Mouse (Mus musculus) gastrocnemius, adult 18-20 months (tissue): ENCODE results near the gene Lbr. TPM values are rescaled to one million over a fixed set of nuclear protein-coding genes. Genes with fewer than 3 reads are reported as not detected.

ENCODE experiments used
- DNase-seq: peaks from one replicate; pipeline ENCODE4 v3.0.0; 2021; ENCODE audit warnings: low spot score
- total RNA-seq, 2 experiments: library from RNA; stranded (reverse); gene quantifications; 2 replicates each; pipeline ENCODE4 v1.2.3; 2021

Lbr gene
- total RNA-seq, 2 experiments from 2014 or later = 20.7 to 24.4 TPM

GRCm38 (mm10) chr1:181853081-181853736, 10.4 kb upstream of the Lbr start:
- no peak for DNase-seq

DNA sequence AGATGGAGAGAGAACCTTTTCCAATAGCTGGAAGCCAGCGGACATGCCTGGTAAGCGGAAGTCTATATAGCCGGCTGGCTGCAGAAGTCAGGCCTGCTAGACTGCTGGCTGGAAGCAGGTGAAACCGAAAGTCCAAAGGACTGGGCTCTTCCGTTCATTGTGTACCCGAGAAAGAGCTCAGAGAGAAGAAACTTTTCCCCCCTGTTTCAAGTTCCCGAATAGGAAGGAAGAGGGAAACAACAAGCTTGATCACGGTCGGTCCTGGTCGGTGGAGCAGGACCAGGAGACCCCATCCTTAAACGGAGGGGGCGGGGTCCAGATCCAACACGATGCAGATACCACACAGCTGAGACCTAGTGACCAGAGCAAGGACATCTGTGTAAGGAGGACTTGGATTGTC, 9.6 kb upstream of the Lbr start:
- no peak for DNase-seq

DNA sequence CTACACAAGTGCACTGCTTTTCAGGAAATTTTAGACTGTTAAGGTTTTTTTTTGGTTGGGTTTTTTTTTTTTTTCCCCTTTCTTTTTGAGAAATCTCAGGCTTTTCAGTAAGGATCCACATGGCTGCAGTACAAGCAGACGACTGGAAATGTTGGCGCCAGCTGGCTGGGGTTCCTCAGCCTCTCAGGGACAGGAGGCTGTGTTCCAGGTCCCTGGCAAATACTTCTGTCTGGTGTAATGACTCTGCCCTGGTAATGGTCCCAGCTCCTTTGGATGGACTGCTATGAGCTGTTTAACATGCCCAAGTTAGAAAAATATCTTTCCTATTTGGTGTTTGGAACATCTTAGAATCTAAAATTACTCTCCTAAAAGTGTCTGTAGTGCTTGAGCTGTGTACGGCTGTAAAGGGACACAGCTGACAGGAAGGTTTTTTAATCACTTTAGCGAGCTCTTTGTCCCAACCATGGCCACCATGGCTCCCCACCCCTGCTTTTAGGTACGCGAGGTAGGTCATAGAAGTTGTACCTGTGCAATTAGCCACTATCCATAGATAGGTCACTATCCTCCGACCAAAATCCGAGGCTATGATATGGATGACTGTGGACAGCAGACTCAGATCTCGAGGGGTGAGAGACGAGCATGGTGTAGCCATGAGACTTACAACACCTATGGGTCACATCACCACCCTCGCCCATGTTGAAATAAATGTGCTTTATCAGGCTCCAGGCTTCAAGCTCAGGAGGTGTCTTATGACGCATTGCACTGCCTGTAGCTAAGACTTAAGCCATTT, 8.9 kb upstream of the Lbr start:
- DNase-seq = peak; percentile 82

- peak; percentile 45 for DNase-seq
Observed at GRCm38 (mm10) chr1:181850441-181850840, 7.6 kb upstream of the Lbr start.

DNA sequence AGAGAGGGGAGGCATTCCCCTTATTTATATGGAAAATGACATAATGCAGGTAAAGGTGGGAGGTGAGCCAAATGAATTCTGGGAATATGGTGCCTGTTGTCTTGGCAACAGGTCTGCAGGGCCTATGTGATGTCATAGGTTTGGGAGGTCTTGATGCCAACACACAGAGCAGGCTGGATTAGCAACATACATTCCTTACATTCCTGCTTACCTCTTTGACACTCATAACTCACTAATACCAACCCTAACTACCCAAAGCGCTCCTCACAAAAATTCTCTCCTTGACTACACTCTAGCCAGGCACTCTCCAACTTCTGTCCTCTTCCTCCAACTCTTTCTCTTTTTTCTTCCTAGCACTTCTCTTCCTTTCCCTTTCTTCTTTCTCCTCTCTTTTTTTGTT, 5.4 kb upstream of the Lbr start:
- no peak for DNase-seq

DNA sequence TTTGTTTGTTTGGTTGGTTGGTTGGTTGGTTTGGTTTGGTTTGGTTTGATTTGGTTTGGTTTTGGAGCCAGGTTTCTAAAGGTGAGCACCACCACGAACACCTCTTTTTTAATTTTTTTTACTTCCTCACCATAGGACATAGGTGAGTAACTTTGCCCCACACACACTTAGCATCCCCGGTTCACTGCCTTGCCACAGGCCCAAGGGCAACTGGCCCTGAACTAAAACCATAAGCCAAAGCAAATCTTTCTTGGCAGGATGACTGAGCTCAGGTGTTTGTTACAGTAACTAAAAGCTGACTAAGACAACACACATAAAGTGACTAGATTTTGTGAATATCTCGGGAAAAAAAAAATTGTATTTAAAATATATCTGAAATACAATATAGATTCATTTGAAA, 4.5 kb upstream of the Lbr start:
- DNase-seq = no peak

- DNase-seq = no peak
Observed at GRCm38 (mm10) chr1:181845767-181846166, 2.9 kb upstream of the Lbr start.

- no peak for DNase-seq
Observed at GRCm38 (mm10) chr1:181844874-181845547, 2.2 kb upstream of the Lbr start.

DNA sequence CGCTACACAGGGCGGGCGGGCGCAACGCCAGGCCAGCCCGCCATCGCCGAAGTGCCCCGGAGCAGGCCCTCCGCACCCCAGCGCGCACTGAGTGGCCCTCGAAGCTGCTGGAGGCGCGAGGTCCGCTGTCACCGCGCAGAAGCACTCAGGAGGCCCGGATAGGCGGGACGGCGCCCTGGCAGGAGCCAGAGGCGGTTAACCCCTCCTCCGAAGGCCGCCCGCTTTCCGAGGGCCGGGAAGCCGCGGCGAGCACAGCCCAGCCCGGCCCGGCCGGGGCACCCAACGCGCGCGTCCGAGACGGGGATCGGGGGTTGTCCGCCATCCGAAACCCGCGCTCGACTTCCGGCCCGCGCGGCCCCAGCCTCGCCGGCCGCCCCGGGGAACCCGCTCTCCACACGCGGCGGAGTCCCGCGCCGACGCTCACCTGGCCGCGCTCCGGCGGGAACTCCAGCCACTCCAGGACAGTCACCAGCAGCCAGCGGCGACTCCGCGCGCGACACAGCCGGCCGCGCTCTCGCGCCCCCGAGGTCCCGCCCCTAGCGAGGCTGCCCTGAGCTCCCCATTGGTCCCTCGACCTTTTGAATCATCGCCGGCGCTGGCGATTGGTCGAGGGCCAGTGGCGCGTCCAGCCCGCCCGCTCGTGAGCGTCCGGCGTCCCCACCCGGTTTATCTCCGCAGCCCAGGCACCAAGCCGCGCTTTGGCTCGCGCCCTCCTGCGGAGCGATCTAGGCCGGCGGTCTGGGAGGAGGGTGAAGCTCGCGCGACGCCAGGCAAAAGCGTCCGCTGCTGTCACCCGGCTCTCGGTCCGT, 778 bp downstream of the Lbr start:
- DNase-seq = peak; percentile 96

GRCm38 (mm10) chr1:181841396-181841795, 1.4 kb downstream of the Lbr start:
- DNase-seq = no peak

DNA sequence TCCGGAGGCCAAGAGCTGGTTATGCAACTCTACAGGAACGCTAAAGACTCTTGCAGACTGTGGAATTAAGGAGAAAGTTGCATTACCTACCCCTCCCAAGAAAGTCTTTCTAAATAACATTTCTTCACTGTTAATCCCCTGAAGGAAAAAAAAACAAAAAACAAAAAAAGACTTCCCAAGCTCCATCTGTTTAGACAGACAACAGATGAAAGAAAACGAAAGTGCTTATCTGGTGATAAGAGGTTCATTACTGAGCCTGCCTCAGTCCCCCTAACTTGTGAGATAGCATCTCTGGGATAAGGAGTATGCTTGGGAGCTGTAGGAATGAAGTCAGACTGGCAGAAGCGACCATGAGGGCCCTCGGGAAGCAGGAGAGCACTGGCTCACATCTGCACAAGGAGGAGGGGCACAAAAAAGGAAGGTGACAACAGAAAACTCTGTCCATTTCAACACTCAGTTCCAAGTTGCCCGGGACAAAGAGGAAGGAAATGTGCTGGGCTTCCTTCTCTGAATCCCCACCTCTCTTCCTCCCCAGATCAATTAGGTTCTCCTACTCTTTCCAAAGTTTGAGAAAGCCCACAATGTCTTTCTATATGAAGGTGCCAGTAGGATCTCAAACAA, 3.0 kb downstream of the Lbr start:
- no peak for DNase-seq

GRCm38 (mm10) chr1:181838111-181838510, 4.7 kb downstream of the Lbr start:
- DNase-seq = no peak

- DNase-seq = no peak
Observed at GRCm38 (mm10) chr1:181833143-181833542, 9.7 kb downstream of the Lbr start.

GRCm38 (mm10) chr1:181832720-181833119, 10.1 kb downstream of the Lbr start:
- DNase-seq = no peak

DNA sequence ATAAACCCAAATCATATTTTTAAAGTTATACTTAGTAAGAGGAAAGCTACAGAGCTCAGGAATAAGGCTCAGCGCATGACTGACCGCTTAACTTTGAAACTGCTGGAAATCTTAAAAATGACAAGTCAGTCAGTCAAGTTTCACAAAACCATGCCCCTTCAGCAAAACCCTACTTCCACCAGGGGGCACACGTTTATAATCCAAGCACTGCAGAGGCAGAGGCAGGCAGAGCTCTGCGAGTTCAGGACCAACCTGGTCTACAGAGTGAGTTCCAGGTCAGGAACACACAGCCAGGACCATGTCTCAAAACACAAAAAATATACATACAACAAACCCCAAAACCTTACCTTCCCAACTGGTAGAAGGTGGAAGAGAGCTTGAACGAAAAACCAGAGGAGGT, 14.5 kb downstream of the Lbr start:
- DNase-seq = no peak

- peak; percentile 58 for DNase-seq
Observed at GRCm38 (mm10) chr1:181826716-181827115, 16.1 kb downstream of the Lbr start.

GRCm38 (mm10) chr1:181811481-181812223, 31.2 kb downstream of the Lbr start:
- no peak for DNase-seq

DNA sequence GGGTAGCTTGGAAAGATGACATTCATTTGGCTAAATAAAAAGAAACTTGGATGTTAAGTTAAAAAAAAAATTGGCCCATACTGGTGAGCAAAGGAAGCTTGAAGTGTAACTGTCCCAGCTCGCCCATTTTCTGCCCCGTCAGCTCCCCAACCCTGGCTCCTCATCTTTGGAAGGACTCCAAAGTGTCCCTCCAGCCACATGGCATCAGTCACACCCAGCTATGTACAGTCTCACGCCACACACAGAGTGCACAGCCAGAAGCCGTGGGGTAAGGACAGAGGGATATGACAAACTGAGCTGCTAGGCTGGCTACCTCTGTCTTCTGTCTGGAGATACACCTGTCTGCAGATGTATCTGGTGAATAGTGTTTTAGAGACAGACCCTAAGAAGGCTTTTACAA, 42.2 kb downstream of the Lbr start:
- no peak for DNase-seq

DNA sequence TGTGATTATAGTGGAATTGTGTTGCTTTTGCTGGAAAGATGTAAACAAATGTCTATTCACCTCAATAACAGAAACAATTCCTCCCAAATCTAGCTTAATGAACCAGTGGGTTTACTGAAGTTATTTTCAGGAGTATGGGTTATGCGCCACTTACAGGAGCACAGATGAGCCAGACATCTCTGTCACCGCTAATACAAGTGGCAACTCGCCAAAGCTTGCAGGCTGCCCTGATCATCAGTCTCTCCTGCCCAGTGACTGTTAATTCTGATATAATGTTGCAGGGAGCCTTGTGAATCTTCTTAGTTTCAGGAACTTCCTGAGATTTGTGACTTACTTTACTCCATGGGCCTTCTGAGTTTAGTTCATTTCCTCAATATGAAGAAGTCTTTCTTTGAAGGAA, 42.9 kb downstream of the Lbr start:
- DNase-seq = no peak

DNA sequence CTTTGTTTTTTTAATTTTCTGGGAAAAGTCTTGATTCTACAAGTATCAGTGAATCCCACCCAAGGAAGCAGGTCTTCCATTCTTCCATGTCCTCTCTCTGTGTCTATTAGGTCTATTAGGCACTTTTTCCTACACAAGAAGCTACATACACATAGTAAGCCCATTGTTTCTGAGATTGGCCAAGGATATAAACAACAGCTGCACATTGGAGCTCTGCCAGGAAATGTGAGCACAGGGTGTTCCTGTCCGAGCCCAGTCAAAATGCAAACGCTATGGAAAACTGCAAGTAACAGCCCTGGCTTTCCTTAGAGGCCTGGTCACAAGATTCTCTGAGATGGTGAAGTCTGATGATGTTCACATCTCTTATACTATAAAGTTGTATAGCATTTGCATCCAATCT, 49.3 kb downstream of the Lbr start:
- peak; percentile 53 for DNase-seq

- no peak for DNase-seq
Observed at GRCm38 (mm10) chr1:181789952-181790351, 52.9 kb downstream of the Lbr start.
